24 mouse cellular contexts compared by ENCODE assay signal in the genomic region with DNA sequence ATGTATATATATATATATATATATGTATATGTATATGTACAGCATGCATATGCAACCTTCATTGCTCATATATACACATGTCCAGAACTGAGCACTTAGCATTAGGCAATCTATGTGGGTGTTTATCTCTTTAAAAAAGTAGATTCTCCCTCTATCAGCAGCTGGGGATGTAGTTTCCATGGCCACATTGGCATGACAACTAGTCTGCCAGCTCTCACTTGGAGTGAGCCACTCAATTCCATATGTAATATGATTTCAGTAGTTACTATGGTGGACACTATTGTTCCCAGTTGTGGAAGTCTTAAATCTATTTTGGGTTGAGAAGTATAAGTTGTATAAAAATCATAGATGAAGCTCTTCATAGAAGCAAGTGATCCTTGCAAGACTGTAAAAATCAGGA.
A peak's percentile ranks its signal among the peaks of the same experiment; 100 is the strongest.
DNase-seq lines count a peak whose midpoint lies in the region; ATAC-seq and TF ChIP-seq lines count a peak whose summit lies in the region.
"Had no signal": no experiment of that assay in that cellular context is flagged by ENCODE, and none has a peak within 500 bp of the region (broad histone marks: within the 10 kb centered on the region; RNA-seq: fewer than 3 reads in every experiment).

No protein-coding gene starts in this region.

- DNase-seq in forebrain, postnatal 0 days = peak; percentile 34
- no peak for DNase-seq in forebrain, embryonic 11.5 days (ENCODE audit: low spot score)
- peak; percentile 12 to 31 for DNase-seq in left cerebral cortex, postnatal 14 days (ENCODE audit: low spot score in 2 of 2)
- no peak for DNase-seq in left cerebral cortex, adult 8-10 months (ENCODE audit: low spot score in 2 of 2)
- DNase-seq in brain, adult 2 months (ENCODE audit: low read depth, low spot score) = peak; percentile 18
- peak; percentile 32 for DNase-seq in layer of hippocampus, adult 9-11 months
- DNase-seq: adrenal gland, postnatal 14 days; cerebellum, adult 11 months; cerebellum, adult 8-10 months; cerebellum, postnatal 14 days; embryo, embryonic 11 days; gastrocnemius, postnatal 10 days; heart, adult 18-20 months; heart, postnatal 10 days; heart, postnatal 4 days had no signal

- peak; percentile 82 for ATAC-seq in forebrain, postnatal 0 days
- no peak for ATAC-seq in forebrain, embryonic 11.5 days (replicated peaks; ENCODE audit: low FRiP score)
- ATAC-seq: activated CD4-positive, CD25-positive, alpha-beta regulatory T cell, adult 4 months; hindbrain, embryonic 16.5 days; Patski had no signal

- no peak overlapping the region for H3K27ac ChIP-seq in forebrain, postnatal 0 days (ENCODE audit: low read depth, low read length)
- H3K27ac ChIP-seq in forebrain, embryonic 11.5 days (ENCODE audit: low read depth, low read length) = no peak overlapping the region
- H3K27ac ChIP-seq: embryonic facial prominence, embryonic 15.5 days; forebrain, embryonic 12.5 days; heart, embryonic 10.5 days; hindbrain, embryonic 12.5 days had no signal

- TF ChIP-seq CTCF in forebrain, postnatal 0 days (IDR thresholded peaks at IDR 0.05; ENCODE audit: low read depth) = no peak

- no peaks in the 10 kb centered on the region for H3K9me3 ChIP-seq in forebrain, postnatal 0 days (ENCODE audit: low read length)
- no peaks in the 10 kb centered on the region for H3K9me3 ChIP-seq in forebrain, embryonic 11.5 days (ENCODE audit: control insufficient read depth, low read length)
- H3K9me3 ChIP-seq: embryonic facial prominence, embryonic 15.5 days; forebrain, embryonic 12.5 days; heart, embryonic 10.5 days; hindbrain, embryonic 12.5 days had no signal

- no peaks in the 10 kb centered on the region for H3K4me1 ChIP-seq in forebrain, postnatal 0 days (ENCODE audit: insufficient read depth)
- H3K4me1 ChIP-seq in forebrain, embryonic 11.5 days (replicated peaks; ENCODE audit: control insufficient read depth, insufficient read depth, low read length) = no peaks in the 10 kb centered on the region
- H3K4me1 ChIP-seq: embryonic facial prominence, embryonic 15.5 days; forebrain, embryonic 12.5 days; heart, embryonic 10.5 days; hindbrain, embryonic 12.5 days had no signal

- no peak overlapping the region for H3K9ac ChIP-seq in forebrain, postnatal 0 days
- no peak overlapping the region for H3K9ac ChIP-seq in forebrain, embryonic 11.5 days (ENCODE audit: low read length)
- H3K9ac ChIP-seq: embryonic facial prominence, embryonic 15.5 days; forebrain, embryonic 12.5 days; hindbrain, embryonic 12.5 days had no signal

- no peak overlapping the region for H3K4me2 ChIP-seq in forebrain, postnatal 0 days (ENCODE audit: low read depth)
- no peak overlapping the region for H3K4me2 ChIP-seq in forebrain, embryonic 11.5 days (ENCODE audit: low read depth, low read length, severe bottlenecking)
- H3K4me2 ChIP-seq: embryonic facial prominence, embryonic 15.5 days; forebrain, embryonic 12.5 days; hindbrain, embryonic 12.5 days had no signal

- H3K36me3 ChIP-seq in forebrain, postnatal 0 days (ENCODE audit: insufficient read depth) = no peaks in the 10 kb centered on the region
- H3K36me3 ChIP-seq in forebrain, embryonic 11.5 days (ENCODE audit: control insufficient read depth, insufficient read depth, low read length) = no peaks in the 10 kb centered on the region
- H3K36me3 ChIP-seq: embryonic facial prominence, embryonic 15.5 days; forebrain, embryonic 12.5 days; heart, embryonic 10.5 days; hindbrain, embryonic 12.5 days had no signal

- intact Hi-C loops in left cerebral cortex, postnatal 14 days (cut with DNase I) = no loop called here

- no peak overlapping the region for H3K4me3 ChIP-seq in forebrain, postnatal 0 days (ENCODE audit: low read depth, low read length)
- no peak overlapping the region for H3K4me3 ChIP-seq in forebrain, embryonic 11.5 days (ENCODE audit: low read depth, low read length)
- H3K4me3 ChIP-seq: embryonic facial prominence, embryonic 15.5 days; erythroblast, embryonic 14.5 days; forebrain, embryonic 12.5 days; heart, embryonic 10.5 days; hindbrain, embryonic 12.5 days had no signal

- H3K27me3 ChIP-seq in forebrain, postnatal 0 days (ENCODE audit: insufficient read depth, low read length) = no peaks in the 10 kb centered on the region
- H3K27me3 ChIP-seq in forebrain, embryonic 11.5 days (ENCODE audit: control insufficient read depth, insufficient read depth, low read length) = no peaks in the 10 kb centered on the region
- H3K27me3 ChIP-seq: CH12.LX; embryonic facial prominence, embryonic 15.5 days; forebrain, embryonic 12.5 days; hindbrain, embryonic 12.5 days; Patski had no signal

Comparison
In these comparisons a context has a peak if more than half of its experiments do, and no peak if none do; other contexts are left out.
1. DNase-seq: peak in forebrain, postnatal 0 days (single experiment), left cerebral cortex, postnatal 14 days (2 of 2), brain, adult 2 months (single experiment) and layer of hippocampus, adult 9-11 months (single experiment); none in forebrain, embryonic 11.5 days (single experiment) and left cerebral cortex, adult 8-10 months (0 of 2).